Mouse (Mus musculus) embryonic facial prominence, embryonic 13.5 days (tissue): ENCODE results near the gene Dock7. TPM values are rescaled to one million over a fixed set of nuclear protein-coding genes. Genes with fewer than 3 reads are reported as not detected.
A peak's percentile ranks its signal among the peaks of the same experiment; 100 is the strongest.
"Not testable (repeated sequence)": the region's sequence is repeated elsewhere in the genome, so short reads cannot be mapped to it uniquely, and the experiment has no call there.

Experiments
- ATAC-seq: fragments of 200-750 bp; cut with Nextera tagmentation; 2 replicates; pipeline ENCODE4 v1.8.0; 2017; ENCODE audit warnings: low read depth; ENCODE audit not compliant: insufficient number of reproducible peaks, insufficient read depth, low FRiP score, low TSS enrichment
- H3K27ac ChIP-seq: fragments of 300-500 bp; sonication (generic); 2 replicates; pipeline ENCODE4 v1.5.1; 2015; ENCODE audit warnings: moderate library complexity, mild to moderate bottlenecking, inconsistent platforms
- H3K27me3 ChIP-seq: fragments of 300-500 bp; sonication (generic); 2 replicates; pipeline ENCODE4 v1.6.1; 2015; ENCODE audit warnings: mild to moderate bottlenecking, inconsistent platforms
- H3K36me3 ChIP-seq: fragments of 300-500 bp; sonication (generic); 2 replicates; pipeline ENCODE4 v1.6.1; 2015; ENCODE audit warnings: mild to moderate bottlenecking, inconsistent platforms
- H3K4me1 ChIP-seq: fragments of 300-500 bp; sonication (generic); 2 replicates; pipeline ENCODE4 v1.6.1; 2015; ENCODE audit warnings: inconsistent platforms
- H3K4me2 ChIP-seq: fragments of 300-500 bp; sonication (generic); 2 replicates; pipeline ENCODE4 v1.6.1; 2015; ENCODE audit warnings: moderate library complexity, mild to moderate bottlenecking, inconsistent platforms
- H3K4me3 ChIP-seq: fragments of 300-500 bp; sonication (generic); 2 replicates; pipeline ENCODE4 v1.5.1; 2015; ENCODE audit warnings: mild to moderate bottlenecking, inconsistent platforms
- H3K9ac ChIP-seq: fragments of 300-500 bp; sonication (generic); 2 replicates; pipeline ENCODE4 v1.6.1; 2015; ENCODE audit warnings: mild to moderate bottlenecking, inconsistent platforms
- H3K9me3 ChIP-seq: fragments of 300-500 bp; sonication (generic); 2 replicates; pipeline ENCODE4 v1.6.1; 2016; ENCODE audit warnings: inconsistent platforms
- WGBS: fragments of 180-500 bp; shearing (Covaris S2); methylation state at CpG from one replicate; pipeline ENCODE4 v1.1.7; 2015; ENCODE audit warnings: mixed read lengths; 5-methylcytosine and 5-hydroxymethylcytosine counted together
- polyA plus RNA-seq: library from polyadenylated mRNA; unstranded; fragments of >200 nt; fragmentation: Nextera tagmentation; extraction: Ambion mirVana; gene quantifications from 2 replicates; pipeline ENCODE4 v1.2.1, GENCODE M21; 2015

Dock7 gene
- polyA plus RNA-seq, 1 experiment from 2014 or later: 67.4 TPM

- Histone ChIP-seq H3K36me3 (peaks cover 58% of the 10 kb centered on the region), H3K27me3 (no peaks in the 10 kb centered on the region), H3K4me1 (peaks cover 3% of the 10 kb centered on the region; the same call in 1 of the 2 replicates), H3K27ac (no peak overlapping the region), H3K4me2 (no peak overlapping the region), H3K4me3 (no peak overlapping the region), H3K9me3 (no peaks in the 10 kb centered on the region), H3K9ac (no peak overlapping the region)
- ATAC-seq: no peak
- 65% methylated on average over 8 of the region's 8 CpGs for WGBS
These were observed 136.0 kb downstream of the Dock7 start for GRCm38 (mm10) chr4:98984701-98985100.

DNA sequence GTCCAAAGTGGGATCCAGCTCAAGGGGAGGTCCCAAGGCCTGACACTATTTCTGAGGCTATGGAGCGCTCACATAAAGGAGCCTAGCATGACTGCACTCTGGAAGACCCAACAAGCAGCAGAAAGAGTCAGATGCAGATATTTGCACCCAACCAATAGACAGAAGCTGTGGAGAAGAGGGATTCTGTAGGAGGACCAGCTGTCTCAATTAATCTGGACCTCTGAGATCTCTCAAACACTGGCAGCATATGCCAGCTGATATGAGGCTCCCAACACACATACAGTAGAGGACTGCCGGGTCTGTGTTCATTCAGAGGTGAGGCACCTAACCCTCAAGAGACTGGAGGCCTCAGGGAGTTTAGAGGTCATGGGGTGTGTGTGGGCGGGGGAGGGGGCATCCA is 140.7 kb downstream of the Dock7 start:
- H3K27ac ChIP-seq, H3K9me3 ChIP-seq, H3K9ac ChIP-seq, H3K4me3 ChIP-seq, H3K4me2 ChIP-seq, ATAC-seq, H3K27me3 ChIP-seq, H3K4me1 ChIP-seq: not testable (repeated sequence)
- peaks cover 51% of the 10 kb centered on the region for H3K36me3 ChIP-seq
- 65% methylated on average over 3 of the region's 3 CpGs for WGBS

GRCm38 (mm10) chr4:98978693-98979092 is 142.0 kb downstream of the Dock7 start:
- peaks cover 3% of the 10 kb centered on the region; the same call in 1 of the 2 replicates for H3K4me1 ChIP-seq
- H3K36me3 ChIP-seq: peaks cover 51% of the 10 kb centered on the region
- no peak overlapping the region for H3K4me2 ChIP-seq
- no peak for ATAC-seq
- H3K9me3 ChIP-seq: no peaks in the 10 kb centered on the region
- no peak overlapping the region for H3K4me3 ChIP-seq
- no peak overlapping the region for H3K27ac ChIP-seq
- H3K9ac ChIP-seq: no peak overlapping the region
- 66% methylated on average over 2 of the region's 2 CpGs for WGBS
- H3K27me3 ChIP-seq: no peaks in the 10 kb centered on the region

- peaks cover 49% of the 10 kb centered on the region for H3K36me3 ChIP-seq
- not testable (repeated sequence) for H3K27ac ChIP-seq
- WGBS: 93% methylated on average over 2 of the region's 2 CpGs
These were observed 142.4 kb downstream of the Dock7 start for GRCm38 (mm10) chr4:98978288-98978687.

GRCm38 (mm10) chr4:98975741-98976140 is 145.0 kb downstream of the Dock7 start:
- no peaks in the 10 kb centered on the region for H3K9me3 ChIP-seq
- no peaks in the 10 kb centered on the region for H3K27me3 ChIP-seq
- no peak overlapping the region for H3K4me3 ChIP-seq
- no peak overlapping the region for H3K27ac ChIP-seq
- no peak for ATAC-seq
- peaks cover 59% of the 10 kb centered on the region for H3K36me3 ChIP-seq
- no peak overlapping the region for H3K9ac ChIP-seq
- 66% methylated on average over 8 of the region's 8 CpGs for WGBS
- peaks cover 3% of the 10 kb centered on the region; the same call in 1 of the 2 replicates for H3K4me1 ChIP-seq
- H3K4me2 ChIP-seq: no peak overlapping the region

More at GRCm38 (mm10) chr4:98978288-98978687, 142.4 kb downstream of the Dock7 start:
- not testable (repeated sequence) for H3K4me1 ChIP-seq, ATAC-seq, H3K9me3 ChIP-seq, H3K4me2 ChIP-seq, H3K9ac ChIP-seq, H3K4me3 ChIP-seq, H3K27me3 ChIP-seq

DNA sequence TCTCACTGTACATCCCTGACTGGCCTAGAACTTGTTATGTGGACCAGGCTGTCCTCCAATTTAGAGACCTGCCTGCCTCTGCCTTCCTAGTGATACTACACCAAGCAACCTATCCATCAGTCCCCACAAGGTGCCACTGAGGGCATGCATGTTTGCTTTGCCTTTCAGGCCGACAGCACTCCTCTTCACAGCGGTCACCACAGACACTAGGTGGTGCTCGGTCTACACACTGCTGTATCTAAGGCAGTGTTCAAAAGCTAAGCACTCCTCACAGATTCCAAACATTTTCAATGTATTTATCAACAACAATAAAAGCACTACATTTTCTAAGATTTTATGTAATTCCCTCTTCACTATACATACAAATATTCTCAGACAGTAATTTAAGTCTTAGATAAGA is 150.8 kb downstream of the Dock7 start:
- Histone ChIP-seq H3K27me3 (no peaks in the 10 kb centered on the region), H3K9ac (no peak overlapping the region), H3K27ac (no peak overlapping the region), H3K4me2 (no peak overlapping the region), H3K4me1 (no peaks in the 10 kb centered on the region), H3K36me3 (peaks cover 74% of the 10 kb centered on the region), H3K4me3 (no peak overlapping the region), H3K9me3 (no peaks in the 10 kb centered on the region)
- 91% methylated on average over 3 of the region's 3 CpGs for WGBS
- ATAC-seq: no peak

DNA sequence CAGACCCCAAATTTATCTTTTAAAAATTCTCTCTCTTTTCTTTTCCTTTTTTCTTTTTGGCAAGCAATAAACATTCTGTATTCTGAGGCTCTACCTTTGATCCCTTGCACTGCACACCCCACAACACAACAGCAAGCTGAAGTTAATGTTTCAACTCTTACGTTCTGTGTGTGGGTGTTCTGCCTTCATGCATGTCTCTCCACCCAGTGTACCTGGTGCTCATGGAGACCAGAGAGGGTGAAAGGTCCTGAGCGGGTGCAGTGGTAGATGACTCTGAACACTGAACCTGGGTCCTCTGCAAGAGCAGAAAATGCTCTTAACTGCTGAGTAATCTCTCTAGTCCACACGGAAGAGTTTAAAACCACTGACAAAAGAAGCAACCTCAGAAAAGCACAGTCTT is 160.5 kb downstream of the Dock7 start:
- Histone ChIP-seq H3K9me3 (no peaks in the 10 kb centered on the region), H3K27ac (no peak overlapping the region), H3K36me3 (peaks cover 71% of the 10 kb centered on the region), H3K4me1 (no peaks in the 10 kb centered on the region), H3K4me2 (no peak overlapping the region), H3K4me3 (no peak overlapping the region), H3K27me3 (no peaks in the 10 kb centered on the region), H3K9ac (no peak overlapping the region)
- ATAC-seq: no peak
- 93% methylated on average over 3 of the region's 3 CpGs for WGBS

DNA sequence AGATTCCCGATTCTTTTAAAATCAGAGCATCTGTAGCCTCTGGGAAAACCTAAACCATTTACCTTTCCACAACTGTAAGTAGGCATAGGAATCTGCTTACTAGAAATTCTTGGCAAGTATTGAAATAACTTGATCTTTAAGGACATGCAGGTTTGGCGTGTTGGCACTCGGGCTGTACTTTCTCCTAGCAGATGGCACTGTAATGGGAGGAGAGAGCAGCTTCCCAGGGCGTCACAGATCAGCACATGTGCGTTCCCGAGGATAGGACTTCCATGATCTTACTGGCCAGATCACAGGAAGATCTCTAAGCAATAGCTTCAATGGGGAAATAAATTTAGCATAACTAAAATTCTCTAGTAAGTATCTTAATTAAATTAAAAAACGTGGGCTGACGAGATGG is 164.7 kb downstream of the Dock7 start:
- Histone ChIP-seq H3K27ac (no peak overlapping the region), H3K27me3 (no peaks in the 10 kb centered on the region), H3K9ac (no peak overlapping the region), H3K36me3 (peaks cover 65% of the 10 kb centered on the region), H3K9me3 (no peaks in the 10 kb centered on the region), H3K4me3 (no peak overlapping the region), H3K4me1 (no peaks in the 10 kb centered on the region), H3K4me2 (no peak overlapping the region)
- ATAC-seq: no peak
- WGBS: 92% methylated on average over 8 of the region's 8 CpGs

DNA sequence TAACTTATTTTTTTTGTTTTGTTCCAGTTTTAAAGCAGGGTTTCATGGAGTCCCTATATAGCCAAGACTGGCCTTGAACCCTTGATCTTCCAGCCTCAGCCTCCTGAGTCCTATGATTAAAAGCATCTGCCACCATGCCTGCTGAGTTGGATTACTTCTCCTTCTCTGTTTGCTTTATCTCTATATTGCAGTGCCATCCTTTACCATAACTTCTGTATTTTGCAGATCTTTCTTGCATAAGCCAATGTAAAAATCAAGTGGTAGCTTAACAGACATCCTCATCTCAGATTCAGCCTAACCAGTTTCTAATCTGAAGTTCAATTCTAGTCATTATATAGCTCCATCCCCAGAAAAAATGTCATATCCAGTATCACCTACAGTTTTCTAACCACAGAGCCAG is 170.2 kb downstream of the Dock7 start:
- H3K27me3 ChIP-seq: no peaks in the 10 kb centered on the region
- ATAC-seq: no peak
- no peaks in the 10 kb centered on the region for H3K4me1 ChIP-seq
- no peak overlapping the region for H3K4me2 ChIP-seq
- peaks cover 33% of the 10 kb centered on the region for H3K36me3 ChIP-seq
- H3K27ac ChIP-seq: no peak overlapping the region
- H3K4me3 ChIP-seq: no peak overlapping the region
- no peaks in the 10 kb centered on the region for H3K9me3 ChIP-seq
- no peak overlapping the region for H3K9ac ChIP-seq

DNA sequence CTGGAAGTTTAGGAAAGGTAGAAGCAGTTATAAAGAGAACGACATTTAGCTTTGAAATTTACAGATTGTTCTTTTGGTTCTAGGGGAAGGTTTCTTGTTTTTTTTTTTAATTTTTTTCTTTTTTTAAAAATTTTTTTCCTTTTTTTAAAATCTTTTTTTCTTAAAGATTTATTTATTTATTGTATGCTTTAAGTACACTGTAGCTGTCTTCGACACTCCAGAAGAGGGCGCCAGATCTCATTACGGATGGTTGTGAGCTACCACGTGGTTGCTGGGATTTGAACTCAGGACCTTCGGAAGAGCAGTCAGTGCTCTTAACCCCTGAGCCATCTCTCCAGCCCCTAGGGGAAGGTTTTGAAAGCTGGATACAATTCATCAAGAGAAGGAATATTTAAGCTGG is 182.5 kb downstream of the Dock7 start:
- not testable (repeated sequence) for H3K4me1 ChIP-seq, H3K27ac ChIP-seq, H3K4me3 ChIP-seq, H3K9ac ChIP-seq, H3K27me3 ChIP-seq, H3K4me2 ChIP-seq, ATAC-seq, H3K9me3 ChIP-seq
- 84% methylated on average over 6 of the region's 6 CpGs for WGBS
- peaks cover 70% of the 10 kb centered on the region for H3K36me3 ChIP-seq

DNA sequence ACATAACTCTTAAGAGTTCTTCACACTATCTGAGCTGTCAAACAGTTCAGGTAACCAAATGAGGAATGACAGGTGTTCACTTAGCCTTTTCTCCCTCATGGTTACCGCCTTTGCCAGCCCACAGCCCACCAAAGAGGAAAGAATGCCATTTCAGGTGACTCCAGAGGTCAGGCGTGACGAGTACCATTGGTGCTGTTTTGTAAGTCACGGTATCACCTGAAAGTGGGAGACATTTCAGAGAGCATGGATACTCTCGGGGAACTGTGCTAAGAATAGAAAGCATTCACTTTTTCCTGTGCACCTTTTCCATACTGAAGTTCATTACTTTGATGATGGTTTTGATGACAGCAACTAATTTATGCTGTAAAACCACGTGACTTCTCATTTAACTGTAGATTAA is 184.7 kb downstream of the Dock7 start:
- ATAC-seq: no peak
- Histone ChIP-seq H3K27me3 (no peaks in the 10 kb centered on the region), H3K27ac (no peak overlapping the region), H3K4me2 (no peak overlapping the region), H3K4me3 (no peak overlapping the region), H3K9ac (no peak overlapping the region), H3K4me1 (no peaks in the 10 kb centered on the region), H3K9me3 (no peaks in the 10 kb centered on the region), H3K36me3 (peaks cover 73% of the 10 kb centered on the region)
- WGBS: 83% methylated on average over 6 of the region's 6 CpGs

GRCm38 (mm10) chr4:98925250-98925781 is 195.4 kb downstream of the Dock7 start:
- 19% methylated on average over 6 of the region's 6 CpGs for WGBS
- H3K4me2 ChIP-seq: peak overlapping the region; percentile 73
- peaks cover 11% of the 10 kb centered on the region for H3K36me3 ChIP-seq
- peaks cover 16% of the 10 kb centered on the region for H3K4me1 ChIP-seq
- H3K4me3 ChIP-seq: peak overlapping the region; percentile 89
- peak overlapping the region; percentile 94 for H3K9ac ChIP-seq
- no peak overlapping the region for H3K27ac ChIP-seq
- H3K27me3 ChIP-seq: no peaks in the 10 kb centered on the region
- no peaks in the 10 kb centered on the region for H3K9me3 ChIP-seq
- no peak for ATAC-seq

- WGBS: 4% methylated on average over 2 of the region's 2 CpGs
- H3K27ac ChIP-seq: peak overlapping the region; percentile 100; the same call in 1 of the 2 replicates
These were observed 195.9 kb downstream of the Dock7 start for GRCm38 (mm10) chr4:98924906-98925178.

More at GRCm38 (mm10) chr4:98924906-98925178, 195.9 kb downstream of the Dock7 start:
- Histone ChIP-seq H3K4me3 (peak overlapping the region; percentile 89), H3K4me1 (peaks cover 16% of the 10 kb centered on the region), H3K27me3 (no peaks in the 10 kb centered on the region), H3K4me2 (peak overlapping the region; percentile 73), H3K9ac (peak overlapping the region; percentile 94), H3K36me3 (peaks cover 7% of the 10 kb centered on the region; the same call in 1 of the 2 replicates), H3K9me3 (no peaks in the 10 kb centered on the region)
- no peak for ATAC-seq
